ENCODE assay signal across 8 mouse cellular contexts in genomic region chr4:99715783-99716416, GRCm38 (mm10). TPM values are rescaled to one million over a fixed set of nuclear protein-coding genes. Genes with fewer than 3 reads are reported as not detected.
DNase-seq lines count a peak whose midpoint lies in the region; ATAC-seq and TF ChIP-seq lines count a peak whose summit lies in the region.

No protein-coding gene starts in this region.

- intact Hi-C loops in left cerebral cortex, adult 2 months (cut with DNase I), result no loop called here
- intact Hi-C loops in left cerebral cortex, postnatal 14 days (cut with DNase I), result no loop called here

- H3K27ac ChIP-seq in left cerebral cortex, adult 2 months, result peak overlapping the region; percentile 80
- H3K27ac ChIP-seq in embryonic facial prominence, embryonic 10.5 days (replicated peaks), result peak overlapping the region; percentile 94
- peak overlapping the region; percentile 61; the same call in 1 of the 2 replicates for H3K27ac ChIP-seq in intestine, embryonic 16.5 days (ENCODE audit: low read length)
- H3K27ac ChIP-seq in neural tube, embryonic 12.5 days, result no peak overlapping the region

- H3K27me3 ChIP-seq in embryonic facial prominence, embryonic 10.5 days (replicated peaks; ENCODE audit: low read depth, poor library complexity, severe bottlenecking), result no peaks in the 10 kb centered on the region
- H3K27me3 ChIP-seq in intestine, embryonic 16.5 days (replicated peaks; ENCODE audit: control insufficient read depth, insufficient read depth, low read length), result no peaks in the 10 kb centered on the region
- H3K27me3 ChIP-seq in neural tube, embryonic 12.5 days (replicated peaks), result no peaks in the 10 kb centered on the region

- no peak for DNase-seq in left cerebral cortex, adult 2 months (ENCODE audit: extremely low spot score in 1 of 2, low spot score in 2 of 2)
- DNase-seq in left cerebral cortex, postnatal 14 days (ENCODE audit: low spot score in 2 of 2), result no peak
- no peak for DNase-seq in embryonic facial prominence, embryonic 10.5 days (ENCODE audit: low spot score)
- DNase-seq in spleen, postnatal 36 days (ENCODE audit: low spot score in 2 of 2), result no peak
- DNase-seq in yolk sac, embryonic 10.5 days (ENCODE audit: low spot score), result no peak

- peaks cover 14% of the 10 kb centered on the region for H3K36me3 ChIP-seq in embryonic facial prominence, embryonic 10.5 days (replicated peaks)
- no peaks in the 10 kb centered on the region for H3K36me3 ChIP-seq in intestine, embryonic 16.5 days (ENCODE audit: control insufficient read depth, insufficient read depth, low read length)
- no peaks in the 10 kb centered on the region for H3K36me3 ChIP-seq in neural tube, embryonic 12.5 days

- H3K9ac ChIP-seq in intestine, embryonic 16.5 days (ENCODE audit: low read depth, low read length), result peak overlapping the region; percentile 86
- peak overlapping the region; percentile 75 for H3K9ac ChIP-seq in neural tube, embryonic 12.5 days

- peak overlapping the region; percentile 97 for H3K4me3 ChIP-seq in left cerebral cortex, adult 2 months
- peak overlapping the region; percentile 81 for H3K4me3 ChIP-seq in embryonic facial prominence, embryonic 10.5 days
- peak overlapping the region; percentile 79 for H3K4me3 ChIP-seq in intestine, embryonic 16.5 days (ENCODE audit: low read length)
- peak overlapping the region; percentile 68 for H3K4me3 ChIP-seq in neural tube, embryonic 12.5 days

- H3K4me1 ChIP-seq in embryonic facial prominence, embryonic 10.5 days, result peaks cover 13% of the 10 kb centered on the region
- peaks cover 8% of the 10 kb centered on the region for H3K4me1 ChIP-seq in intestine, embryonic 16.5 days (ENCODE audit: control insufficient read depth, insufficient read depth, low read length)
- H3K4me1 ChIP-seq in neural tube, embryonic 12.5 days, result no peaks in the 10 kb centered on the region

- peak overlapping the region; percentile 77 for H3K4me2 ChIP-seq in intestine, embryonic 16.5 days (ENCODE audit: low read depth, low read length)
- peak overlapping the region; percentile 75 for H3K4me2 ChIP-seq in neural tube, embryonic 12.5 days (replicated peaks)

- H3K9me3 ChIP-seq in embryonic facial prominence, embryonic 10.5 days, result no peaks in the 10 kb centered on the region
- H3K9me3 ChIP-seq in intestine, embryonic 16.5 days (ENCODE audit: control insufficient read depth, low read length), result no peaks in the 10 kb centered on the region
- H3K9me3 ChIP-seq in neural tube, embryonic 12.5 days, result no peaks in the 10 kb centered on the region

- no peak for TF ChIP-seq CTCF in left cerebral cortex, adult 2 months (IDR thresholded peaks at IDR 0.05)

- ATAC-seq in intestine, embryonic 16.5 days, result no peak; the same call in none of the 2 replicates
- peak; percentile 86 for ATAC-seq in neural tube, embryonic 12.5 days (ENCODE audit: low FRiP score, low read depth)
- no peak; the same call in 1 of the 2 replicates for ATAC-seq in cerebellum, adult (ENCODE audit: insufficient number of reproducible peaks, low FRiP score, low TSS enrichment)

- 28% methylated on average over 25 of the region's 25 CpGs for WGBS in embryonic facial prominence, embryonic 10.5 days
- WGBS in intestine, embryonic 16.5 days, result 25% methylated on average over 25 of the region's 25 CpGs
- WGBS in neural tube, embryonic 12.5 days, result 33% methylated on average over 21 of the region's 25 CpGs

RNA-seq across cellular contexts. Expression of gene Alg6, which starts 0.4 kb away (rescaled TPM):
- 10 to 100 TPM; 11.5 to 11.7 TPM for total RNA-seq in left cerebral cortex, adult 2 months (2021)
- 10 to 100 TPM; 11.4 to 13.1 TPM for total RNA-seq in left cerebral cortex, postnatal 14 days (2021)
- 17.5 and 20.3 TPM in 2 replicates for polyA plus RNA-seq in embryonic facial prominence, embryonic 10.5 days (2016; fragmentation: Nextera tagmentation; extraction: Ambion mirVana)
- polyA plus RNA-seq in intestine, embryonic 16.5 days (2015; fragmentation: Nextera tagmentation; extraction: Ambion mirVana), result 20.6 and 21.0 TPM in 2 replicates
- polyA plus RNA-seq in neural tube, embryonic 12.5 days (2016; fragmentation: Nextera tagmentation; extraction: Ambion mirVana), result 13.4 and 13.7 TPM in 2 replicates

RNA-seq across cellular contexts. Expression of gene Foxd3, which starts 59.8 kb away (rescaled TPM):
- not detected for total RNA-seq in left cerebral cortex, adult 2 months (2021)
- total RNA-seq in left cerebral cortex, postnatal 14 days (2021), result not detected
- polyA plus RNA-seq in embryonic facial prominence, embryonic 10.5 days (2016; fragmentation: Nextera tagmentation; extraction: Ambion mirVana), result 0.42 and 0.69 TPM in 2 replicates
- polyA plus RNA-seq in intestine, embryonic 16.5 days (2015; fragmentation: Nextera tagmentation; extraction: Ambion mirVana), result 0.40 and 0.50 TPM in 2 replicates
- polyA plus RNA-seq in neural tube, embryonic 12.5 days (2016; fragmentation: Nextera tagmentation; extraction: Ambion mirVana), result 8.9 and 9.3 TPM in 2 replicates
